Mouse (Mus musculus) liver, embryonic 15.5 days (tissue): Measurements from ENCODE around the gene Upb1. TPM values are rescaled to one million over a fixed set of nuclear protein-coding genes. Genes with fewer than 3 reads are reported as not detected.

Experiments
- ATAC-seq: fragments of 200-750 bp; cut with Nextera tagmentation; 2 replicates; pipeline ENCODE4 v1.8.0; 2017; ENCODE audit warnings: moderate number of reproducible peaks, mild to moderate bottlenecking, moderate library complexity; ENCODE audit not compliant: insufficient read depth
- H3K27ac ChIP-seq: fragments of 300-500 bp; sonication (generic); replicated peaks from 2 replicates; pipeline ENCODE4 v1.5.1; 2015; ENCODE audit warnings: mild to moderate bottlenecking, inconsistent platforms
- H3K27me3 ChIP-seq: fragments of 300-500 bp; sonication (generic); 2 replicates; pipeline ENCODE4 v1.6.1; 2015; ENCODE audit warnings: mild to moderate bottlenecking, inconsistent platforms
- H3K36me3 ChIP-seq: fragments of 300-500 bp; sonication (generic); replicated peaks from 2 replicates; pipeline ENCODE4 v1.6.1; 2015; ENCODE audit warnings: moderate library complexity, mild to moderate bottlenecking, inconsistent platforms
- H3K4me1 ChIP-seq: fragments of 300-500 bp; sonication (generic); replicated peaks from 2 replicates; pipeline ENCODE4 v1.6.1; 2015; ENCODE audit warnings: inconsistent platforms
- H3K4me2 ChIP-seq: fragments of 300-500 bp; sonication (generic); 2 replicates; pipeline ENCODE4 v1.6.1; 2015; ENCODE audit warnings: moderate library complexity, mild to moderate bottlenecking, inconsistent platforms
- H3K4me3 ChIP-seq: fragments of 300-500 bp; sonication (generic); replicated peaks from 2 replicates; pipeline ENCODE4 v1.5.1; 2015; ENCODE audit warnings: mild to moderate bottlenecking, inconsistent platforms
- H3K9ac ChIP-seq: fragments of 300-500 bp; sonication (generic); 2 replicates; pipeline ENCODE4 v1.6.1; 2015; ENCODE audit warnings: moderate library complexity, mild to moderate bottlenecking, inconsistent platforms
- H3K9me3 ChIP-seq: fragments of 300-500 bp; sonication (generic); replicated peaks from 2 replicates; pipeline ENCODE4 v1.6.1; 2016; ENCODE audit warnings: inconsistent platforms
- WGBS: fragments of 180-500 bp; shearing (Covaris S2); methylation state at CpG from one replicate; pipeline ENCODE4 v1.1.7; 2015; ENCODE audit warnings: mixed read lengths; ENCODE audit not compliant: insufficient replicate concordance; 5-methylcytosine and 5-hydroxymethylcytosine counted together
- polyA plus RNA-seq: library from polyadenylated mRNA; unstranded; fragments of >200 nt; fragmentation: Nextera tagmentation; extraction: Ambion mirVana; gene quantifications from 2 replicates; pipeline ENCODE4 v1.2.1, GENCODE M21; 2015

Upb1 gene
- polyA plus RNA-seq, 1 experiment from 2014 or later: 28.0 TPM

DNA sequence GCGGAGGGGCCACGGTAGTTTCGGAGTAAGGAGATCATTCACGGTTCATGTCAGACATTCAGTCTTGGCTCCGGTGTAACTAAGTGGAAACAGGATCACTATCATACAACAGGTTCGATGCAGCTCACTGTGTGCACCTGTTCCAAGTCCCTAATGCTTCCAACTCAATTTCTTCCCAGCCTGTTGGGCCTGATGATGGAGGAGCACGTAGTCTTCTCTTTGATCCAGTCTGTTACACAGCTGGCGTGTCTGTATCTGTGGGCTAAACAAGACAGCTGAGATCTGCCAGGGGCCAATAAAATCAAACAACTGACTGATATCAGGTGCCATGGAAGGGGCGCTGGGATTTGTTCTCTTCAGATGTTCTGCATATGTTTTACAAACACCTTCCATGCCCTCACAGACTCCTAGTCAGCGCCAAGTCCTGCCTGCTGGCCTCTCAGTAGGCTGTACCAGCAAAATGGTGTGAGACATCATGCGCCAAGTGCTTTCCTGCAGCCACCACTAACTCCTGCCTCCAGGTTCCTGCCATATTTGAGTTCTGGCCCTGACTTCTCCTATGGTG lies 82.1 kb downstream of the Upb1 start:
- Histone ChIP-seq H3K4me3 (no peak overlapping the region), H3K27ac (no peak overlapping the region), H3K4me1 (0 out of 2 replicates have a peak, but pooled peaks cover 4% of the 10 kb centered on the region), H3K9me3 (no peaks in the 10 kb centered on the region), H3K36me3 (no peaks in the 10 kb centered on the region), H3K4me2 (no peak overlapping the region), H3K27me3 (no peaks in the 10 kb centered on the region), H3K9ac (no peak overlapping the region)
- 73% methylated on average over 11 of the region's 11 CpGs for WGBS
- no peak for ATAC-seq

DNA sequence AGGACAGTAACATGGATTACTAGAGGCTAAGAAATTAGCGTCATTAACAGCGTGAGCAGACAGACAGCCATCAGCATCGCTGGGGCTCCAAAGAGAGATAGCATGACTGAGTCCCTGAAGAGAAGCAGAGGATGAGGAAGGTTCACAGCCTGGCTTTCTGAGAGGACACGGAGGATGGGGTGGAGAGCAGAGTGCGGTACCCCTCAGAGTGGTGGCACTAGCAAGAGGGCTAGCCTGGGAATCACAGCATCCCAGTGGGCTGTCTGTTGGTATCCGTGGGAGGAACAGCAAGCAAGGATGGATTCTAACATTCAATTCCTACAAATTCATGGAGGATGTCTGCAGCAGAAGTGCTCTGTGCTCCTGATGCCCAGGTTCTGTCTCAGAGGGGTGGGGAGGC lies 83.2 kb downstream of the Upb1 start:
- 64% methylated on average over 6 of the region's 6 CpGs for WGBS
- H3K4me1 ChIP-seq: 0 out of 2 replicates have a peak, but pooled peaks cover 4% of the 10 kb centered on the region
- H3K4me2 ChIP-seq: no peak overlapping the region

DNA sequence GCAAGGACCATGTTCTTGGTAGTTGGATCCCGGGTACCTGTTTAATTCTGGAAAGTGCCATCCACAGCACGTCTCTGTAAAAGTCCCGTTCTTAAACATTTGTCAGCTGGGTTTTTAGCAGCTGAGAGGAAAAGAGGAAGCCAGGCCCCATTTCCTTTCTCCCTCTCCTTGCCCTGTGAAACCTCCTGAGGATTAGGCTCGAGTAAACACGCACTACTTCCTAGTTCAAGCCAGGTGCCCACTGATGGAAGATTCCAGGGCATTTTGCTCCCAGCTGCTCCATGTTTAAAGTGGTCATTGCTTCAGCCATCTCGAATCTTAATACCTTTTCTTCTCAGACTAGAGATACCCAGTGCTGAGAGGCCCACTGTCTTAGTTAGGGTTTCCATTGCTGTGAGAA lies 83.9 kb downstream of the Upb1 start:
- H3K36me3 ChIP-seq: no peaks in the 10 kb centered on the region

More for the DNA sequence above, 83.2 kb downstream of the Upb1 start:
- Histone ChIP-seq H3K9me3 (no peaks in the 10 kb centered on the region), H3K4me3 (no peak overlapping the region), H3K9ac (no peak overlapping the region), H3K27me3 (no peaks in the 10 kb centered on the region), H3K36me3 (no peaks in the 10 kb centered on the region), H3K27ac (no peak overlapping the region)
- no peak for ATAC-seq

DNA sequence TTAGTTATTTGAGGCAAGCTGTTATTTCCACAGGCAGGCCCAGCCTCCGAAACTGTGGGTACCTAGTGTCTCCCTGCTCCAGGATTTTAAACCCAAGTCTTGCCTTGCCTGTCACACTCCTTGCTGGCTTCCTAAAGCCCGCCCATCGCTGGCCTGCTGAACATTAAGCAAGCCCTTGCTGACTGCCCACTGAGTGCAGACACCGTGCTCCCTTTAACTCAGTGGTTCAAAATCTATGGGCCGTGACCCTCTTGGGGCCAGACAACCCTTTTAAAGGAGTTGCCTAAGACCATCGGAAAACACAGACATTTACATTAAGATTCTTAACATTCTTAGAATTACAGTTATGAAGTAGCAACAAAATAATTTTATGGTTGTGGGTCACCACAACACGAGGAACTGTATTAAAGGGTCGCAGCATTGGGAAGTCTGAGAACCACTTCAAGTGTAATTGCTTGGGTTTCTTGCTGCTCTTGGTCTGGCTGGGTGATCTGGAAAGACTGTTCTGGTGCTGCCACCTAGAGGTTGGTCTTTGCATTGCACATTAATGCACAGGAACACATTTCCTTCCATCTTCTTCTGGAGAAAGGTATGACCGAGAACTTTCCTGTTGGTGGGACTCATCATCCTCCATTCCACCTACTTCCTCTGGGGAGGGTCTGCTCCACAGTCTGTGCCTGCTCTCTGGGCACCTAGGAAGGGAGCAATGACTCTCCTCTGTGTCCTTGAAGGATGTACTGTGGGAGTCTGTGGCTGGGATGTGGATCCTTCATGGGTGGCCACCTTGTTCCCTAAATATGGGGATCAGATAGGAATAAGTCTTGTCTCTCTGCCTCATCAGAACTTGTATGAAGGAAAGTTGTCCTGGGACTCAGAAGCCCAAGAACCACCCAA lies 85.4 kb downstream of the Upb1 start:
- Histone ChIP-seq H3K27me3 (no peaks in the 10 kb centered on the region), H3K4me1 (0 out of 2 replicates have a peak, but pooled peaks cover 4% of the 10 kb centered on the region), H3K9me3 (no peaks in the 10 kb centered on the region), H3K36me3 (no peaks in the 10 kb centered on the region), H3K27ac (no peak overlapping the region), H3K9ac (no peak overlapping the region), H3K4me2 (no peak overlapping the region), H3K4me3 (no peak overlapping the region)
- 42% methylated on average over 9 of the region's 9 CpGs for WGBS
- no peak for ATAC-seq

More for the DNA sequence above, 83.9 kb downstream of the Upb1 start:
- no peaks in the 10 kb centered on the region for H3K9me3 ChIP-seq
- H3K4me2 ChIP-seq: no peak overlapping the region
- ATAC-seq: no peak
- no peak overlapping the region for H3K27ac ChIP-seq
- H3K4me1 ChIP-seq: 0 out of 2 replicates have a peak, but pooled peaks cover 4% of the 10 kb centered on the region
- H3K4me3 ChIP-seq: no peak overlapping the region
- H3K9ac ChIP-seq: no peak overlapping the region
- no peaks in the 10 kb centered on the region for H3K27me3 ChIP-seq
- 16% methylated on average over 6 of the region's 6 CpGs for WGBS

DNA sequence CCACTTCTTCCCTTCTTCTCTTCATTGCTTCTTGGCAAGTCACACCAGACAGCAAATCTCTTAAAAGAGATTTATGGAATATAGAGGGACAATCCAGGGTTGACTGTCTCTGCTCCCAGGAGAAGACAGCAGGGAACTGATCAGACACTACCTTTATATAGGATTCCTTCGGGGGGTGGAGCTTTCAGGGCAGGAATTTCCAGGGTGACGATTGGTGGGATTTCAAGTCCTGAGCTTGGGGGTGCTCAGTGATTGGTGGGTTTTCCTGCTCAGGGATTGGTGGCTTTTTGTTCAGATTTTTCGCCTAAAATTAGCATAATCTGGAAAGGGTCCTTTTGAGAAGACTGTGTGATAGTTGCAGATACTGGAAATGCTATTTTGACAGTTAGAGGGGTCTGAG lies 86.2 kb downstream of the Upb1 start:
- Histone ChIP-seq H3K27ac (no peak overlapping the region), H3K36me3 (no peaks in the 10 kb centered on the region)

DNA sequence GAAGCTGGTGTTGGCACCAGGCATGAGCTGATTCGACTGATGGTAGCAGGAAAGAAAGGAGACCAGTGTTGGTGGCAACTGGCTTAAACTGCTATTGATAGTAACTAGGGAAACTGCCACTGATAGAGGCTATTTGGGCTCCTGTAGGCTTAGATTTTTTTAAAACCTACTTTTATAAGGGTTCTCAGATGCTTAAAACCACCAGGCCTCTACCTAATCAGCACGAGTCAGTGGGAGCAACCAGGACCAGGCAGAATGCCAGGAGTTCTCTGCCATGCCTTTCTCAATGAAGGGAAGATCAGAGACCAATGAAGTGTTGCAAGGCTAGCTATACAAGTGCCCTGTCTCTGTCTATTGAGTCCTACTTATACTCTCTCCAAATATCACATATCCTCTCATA lies 88.6 kb downstream of the Upb1 start:
- Histone ChIP-seq H3K4me1 (0 out of 2 replicates have a peak, but pooled peaks cover 4% of the 10 kb centered on the region), H3K36me3 (no peaks in the 10 kb centered on the region), H3K9ac (no peak overlapping the region), H3K4me2 (no peak overlapping the region), H3K27me3 (no peaks in the 10 kb centered on the region), H3K9me3 (no peaks in the 10 kb centered on the region), H3K4me3 (no peak overlapping the region), H3K27ac (no peak overlapping the region)
- no peak for ATAC-seq
- WGBS: 52% methylated on average over 2 of the region's 2 CpGs

More for the DNA sequence above, 86.2 kb downstream of the Upb1 start:
- Histone ChIP-seq H3K4me2 (no peak overlapping the region), H3K4me1 (0 out of 2 replicates have a peak, but pooled peaks cover 4% of the 10 kb centered on the region), H3K9ac (no peak overlapping the region), H3K4me3 (no peak overlapping the region), H3K27me3 (no peaks in the 10 kb centered on the region), H3K9me3 (no peaks in the 10 kb centered on the region)
- no peak for ATAC-seq
- 44% methylated on average over 3 of the region's 3 CpGs for WGBS

DNA sequence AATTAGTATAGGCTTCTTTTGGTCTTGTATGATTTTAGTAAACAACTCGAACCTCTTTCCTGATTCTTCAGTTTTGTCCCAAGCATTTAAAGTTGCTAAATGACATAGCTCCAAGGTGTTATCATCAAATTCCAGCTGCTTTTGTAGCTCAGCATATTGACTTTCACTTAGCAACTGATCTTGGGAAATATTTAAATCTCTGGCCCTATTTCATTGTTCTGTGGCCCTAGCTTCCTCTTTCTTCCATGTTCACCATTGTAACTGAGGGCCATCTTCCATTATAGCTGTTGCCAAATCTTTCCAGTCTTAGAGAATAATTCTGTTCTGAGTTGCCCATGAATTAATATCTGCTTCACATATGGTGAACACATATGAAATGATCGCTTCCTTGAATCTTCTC lies 89.8 kb downstream of the Upb1 start:
- H3K4me2 ChIP-seq: no peak overlapping the region
- H3K9me3 ChIP-seq: no peaks in the 10 kb centered on the region
- no peak overlapping the region for H3K4me3 ChIP-seq
- H3K36me3 ChIP-seq: no peaks in the 10 kb centered on the region
- WGBS: 55% methylated on average over 2 of the region's 2 CpGs
- H3K4me1 ChIP-seq: peaks cover 4% of the 10 kb centered on the region; the same call in 1 of the 2 replicates
- no peak overlapping the region for H3K9ac ChIP-seq
- no peak for ATAC-seq
- H3K27me3 ChIP-seq: no peaks in the 10 kb centered on the region
- H3K27ac ChIP-seq: no peak overlapping the region

Other genes starting within 250 kb of the Upb1 start
- 5.0 and 6.6 TPM in 2 replicates for gene Specc1l, start 189.0 kb upstream of the Upb1 start, polyA plus RNA-seq
- gene Adora2a, start 84.2 kb upstream of the Upb1 start, polyA plus RNA-seq: 1.4 and 1.8 TPM in 2 replicates
- gene Snrpd3, start 116.4 kb downstream of the Upb1 start, polyA plus RNA-seq: 65.7 and 68.7 TPM in 2 replicates
- gene Gucd1, start 116.9 kb downstream of the Upb1 start, polyA plus RNA-seq: 62.1 and 74.6 TPM in 2 replicates
- gene Lrrc75b, start 159.2 kb downstream of the Upb1 start, polyA plus RNA-seq: 0.06 and 0.15 TPM in 2 replicates
- 13.8 and 22.1 TPM in 2 replicates for gene Ggt1, start 160.5 kb downstream of the Upb1 start, polyA plus RNA-seq
- 0.75 and 1.3 TPM in 2 replicates for gene Ggt5, start 188.2 kb downstream of the Upb1 start, polyA plus RNA-seq
- gene Susd2, start 242.9 kb downstream of the Upb1 start, polyA plus RNA-seq: 1.9 and 2.0 TPM in 2 replicates